Mouse (Mus musculus) cortical plate, adult 2 months (tissue): ENCODE measurements around the gene Aadacl2.

Experiments used
- CTCF ChIP-seq: fragments of 200-500 bp; IDR thresholded peaks from 2 replicates; pipeline ENCODE4 v1.5.1; 2011; ENCODE audit warnings: mild to moderate bottlenecking, control low read depth, low read length; ENCODE audit not compliant: insufficient read depth; ENCODE audit errors: extremely low read depth
- POLR2A ChIP-seq: fragments of 200-500 bp; IDR thresholded peaks from 2 replicates; pipeline ENCODE4 v1.6.1; 2011; ENCODE audit warnings: mild to moderate bottlenecking, low read length, control low read depth; ENCODE audit not compliant: insufficient read depth; ENCODE audit errors: extremely low read depth

DNA sequence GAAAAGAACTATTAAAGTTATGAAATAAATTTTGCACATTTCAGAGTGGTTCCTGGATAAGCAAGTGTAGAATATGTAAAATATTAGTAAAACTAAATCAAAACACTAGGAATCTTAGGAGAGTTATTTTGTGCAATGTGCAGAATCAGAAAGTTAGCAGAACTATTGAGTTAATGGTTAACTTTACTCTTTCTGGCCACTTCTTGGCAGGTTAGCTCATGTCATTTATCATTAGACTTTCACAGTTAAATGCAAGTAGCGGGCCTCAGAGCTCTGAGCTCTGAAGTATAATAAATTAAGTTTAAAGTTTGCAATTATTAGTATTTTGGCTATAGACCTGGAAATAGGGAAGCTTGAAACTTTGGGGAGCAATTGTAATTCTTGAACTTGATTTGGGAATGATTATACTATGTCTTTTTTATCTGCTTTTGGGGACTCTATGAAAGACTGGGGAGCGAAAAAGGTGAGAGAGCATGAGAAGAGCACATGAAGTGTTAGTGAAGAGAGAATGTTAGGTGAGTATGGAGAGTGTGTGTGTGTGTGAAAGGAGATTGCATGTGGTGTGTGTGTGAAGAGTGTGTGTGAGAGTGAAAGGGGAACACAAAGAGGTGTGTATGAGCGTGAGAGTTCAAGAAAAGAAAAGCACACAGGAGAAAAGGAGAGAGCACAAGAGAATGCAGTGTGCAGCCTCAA, 39.8 kb downstream of the Aadacl2 start:
- no peak for TF ChIP-seq CTCF
- no peak for TF ChIP-seq POLR2A
